Mouse (Mus musculus) A20 (cell line): ENCODE measurements around the gene Ddit4.

Experiments used
- DNase-seq: peaks from one replicate; pipeline ENCODE4 v3.0.0-alpha.2; 2011; ENCODE audit warnings: low read depth, low spot score

Gene Ddit4

DNA sequence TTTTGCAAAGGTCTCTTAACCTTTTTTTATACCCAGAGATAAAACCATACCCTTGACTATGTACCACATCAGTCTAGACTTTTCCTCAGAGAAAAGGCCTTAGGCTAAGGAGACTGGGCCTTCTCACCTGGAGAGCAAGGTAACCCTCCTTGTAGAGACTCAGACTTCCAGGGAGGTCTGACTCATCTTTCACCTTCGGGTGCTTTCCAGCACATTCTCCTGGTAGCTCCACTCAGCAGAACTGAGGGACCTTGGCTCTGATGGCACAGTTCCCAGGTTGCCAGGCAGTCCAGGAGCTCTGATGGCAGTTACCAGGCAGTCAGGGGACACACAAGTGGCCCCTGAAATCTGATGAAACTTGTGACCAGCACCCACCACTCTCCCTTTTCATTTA is 2.4 kb downstream of the Ddit4 start:
- peak; percentile 28 for DNase-seq

- peak; percentile 50 for DNase-seq
Measured at GRCm38 (mm10) chr10:59948363-59949254, 3.0 kb downstream of the Ddit4 start.

GRCm38 (mm10) chr10:59947296-59948073 is 4.1 kb downstream of the Ddit4 start:
- DNase-seq, result peak; percentile 40

- DNase-seq, result no peak
Measured at GRCm38 (mm10) chr10:59946362-59946761, 5.3 kb downstream of the Ddit4 start.

- no peak for DNase-seq
Measured at GRCm38 (mm10) chr10:59945416-59945815, 6.2 kb downstream of the Ddit4 start.

- no peak for DNase-seq
Measured at GRCm38 (mm10) chr10:59943421-59943989, 8.1 kb downstream of the Ddit4 start.

GRCm38 (mm10) chr10:59942847-59943420 is 8.7 kb downstream of the Ddit4 start:
- DNase-seq, result no peak

GRCm38 (mm10) chr10:59942281-59942846 is 9.3 kb downstream of the Ddit4 start:
- no peak for DNase-seq

GRCm38 (mm10) chr10:59939081-59939480 is 12.6 kb downstream of the Ddit4 start:
- DNase-seq, result peak; percentile 70

GRCm38 (mm10) chr10:59938662-59939061 is 13.0 kb downstream of the Ddit4 start:
- DNase-seq, result no peak

GRCm38 (mm10) chr10:59936058-59936856 is 15.4 kb downstream of the Ddit4 start:
- DNase-seq, result peak; percentile 43

- DNase-seq, result no peak
Measured at GRCm38 (mm10) chr10:59934039-59934438, 17.6 kb downstream of the Ddit4 start.

- DNase-seq, result no peak
Measured at GRCm38 (mm10) chr10:59932521-59932920, 19.1 kb downstream of the Ddit4 start.

- DNase-seq, result no peak
Measured at GRCm38 (mm10) chr10:59930996-59931395, 20.6 kb downstream of the Ddit4 start.

- DNase-seq, result no peak
Measured at GRCm38 (mm10) chr10:59929205-59929604, 22.4 kb downstream of the Ddit4 start.

DNA sequence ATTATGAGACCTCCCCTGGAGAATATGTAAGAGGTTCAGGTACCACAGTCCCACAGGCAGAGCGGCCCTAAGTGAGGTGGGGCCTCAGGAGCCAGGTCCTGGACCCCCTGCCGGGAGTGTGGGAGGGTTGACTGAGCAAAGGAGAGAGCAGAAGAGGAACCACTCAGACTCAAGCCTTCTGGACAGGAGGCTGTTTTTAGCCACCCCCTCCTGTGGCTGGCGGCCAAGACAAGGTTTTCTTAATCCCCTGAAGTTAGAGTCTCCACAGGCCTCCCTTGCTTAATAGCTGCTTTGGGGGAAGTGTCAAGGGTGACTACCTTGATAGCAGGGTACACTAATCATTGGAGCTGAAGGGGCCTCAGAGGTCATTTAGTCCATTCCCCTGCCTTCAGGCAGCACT is 27.3 kb downstream of the Ddit4 start:
- peak; percentile 68 for DNase-seq

DNA sequence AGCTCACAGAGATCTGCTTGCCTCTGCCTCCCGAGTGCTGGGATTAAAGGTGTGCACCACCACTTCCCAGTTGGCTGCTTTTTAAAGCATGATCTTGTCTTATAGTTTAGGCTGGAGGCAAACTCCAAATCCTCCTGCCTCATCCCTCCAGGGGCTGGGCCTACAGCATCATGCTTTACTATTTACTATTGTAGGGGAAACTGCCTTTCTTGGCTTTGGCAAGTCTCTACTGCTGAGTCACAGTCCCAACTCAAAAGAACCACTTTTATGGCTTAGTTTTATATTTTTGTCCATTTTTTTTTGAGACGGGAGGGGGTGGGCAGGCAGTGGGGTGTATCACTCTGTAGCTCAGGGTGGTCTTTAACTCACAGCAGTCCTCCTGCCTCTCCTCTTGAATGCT is 28.1 kb downstream of the Ddit4 start:
- no peak for DNase-seq

DNA sequence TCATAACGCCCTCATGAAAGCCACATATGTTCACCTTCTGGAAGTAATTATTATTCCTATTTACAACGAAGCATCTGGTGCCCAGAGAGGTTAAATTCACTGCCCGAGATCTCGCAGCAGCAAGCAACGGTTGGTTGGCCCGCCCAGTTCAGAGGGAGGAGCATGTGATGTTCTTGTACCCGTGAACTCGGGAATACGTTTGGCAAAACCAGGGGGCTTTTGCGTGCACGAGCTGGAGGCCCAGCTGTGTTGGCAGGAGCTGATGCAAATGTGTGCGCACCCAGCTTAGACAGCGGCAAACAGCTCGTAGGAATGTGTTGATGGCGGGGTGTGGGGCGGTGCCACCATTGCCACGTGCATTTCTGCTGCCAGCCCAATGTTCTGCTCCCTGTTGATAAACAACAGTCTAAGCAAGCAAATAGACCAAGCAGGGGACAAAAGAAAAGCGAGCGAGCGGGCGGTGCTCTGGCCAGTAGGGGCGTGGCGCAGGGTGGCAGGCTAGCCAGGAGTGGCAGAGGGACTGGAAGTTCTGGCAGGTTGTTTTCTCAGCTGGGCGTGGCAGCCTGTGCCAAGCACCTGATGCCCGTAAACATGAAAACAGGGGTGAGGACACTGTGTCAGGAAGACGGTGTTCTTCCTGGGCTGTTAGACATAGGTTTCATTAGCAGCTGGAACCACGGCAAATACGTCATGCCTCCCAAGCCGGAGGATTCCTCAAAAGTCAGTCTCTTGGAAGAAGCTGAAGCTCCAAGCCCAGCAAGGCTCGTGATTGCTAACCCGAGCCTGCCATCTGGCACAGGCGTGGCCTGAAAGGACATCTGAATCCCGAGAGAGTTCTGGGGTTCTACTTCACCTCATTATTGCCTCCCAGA is 30.6 kb downstream of the Ddit4 start:
- DNase-seq, result peak; percentile 87

GRCm38 (mm10) chr10:59920485-59920809 is 31.2 kb downstream of the Ddit4 start:
- DNase-seq, result no peak
